Mouse (Mus musculus): ENCODE measurements around the gene Scap.

Gene Scap

GRCm38 (mm10) chr9:110333135-110333895 is at the start of gene Scap:
Gene Scap (plus strand): TSS chr9:110333288.
- in situ Hi-C loops (cut with MboI, MseI) = no loop called here

GRCm38 (mm10) chr9:110284075-110284697 is 48.9 kb upstream of the Scap start:
- in situ Hi-C loops (cut with MboI, MseI) = no loop called here

GRCm38 (mm10) chr9:110287321-110287924 is 45.7 kb upstream of the Scap start:
- in situ Hi-C loops (cut with MboI, MseI) = no loop called here

GRCm38 (mm10) chr9:110293254-110293718 is 39.8 kb upstream of the Scap start:
- in situ Hi-C loops (cut with MboI, MseI) = loop anchor here (5.0 kb wide), 1 partner anchor 71 kb away; no protein-coding TSS in a partner anchor

GRCm38 (mm10) chr9:110293873-110294415 is 39.1 kb upstream of the Scap start:
- in situ Hi-C loops (cut with MboI, MseI) = loop anchor here (5.0 kb wide), 1 partner anchor 72 kb away; no protein-coding TSS in a partner anchor

GRCm38 (mm10) chr9:110294786-110295185 is 38.3 kb upstream of the Scap start:
- in situ Hi-C loops (cut with MboI, MseI) = loop anchor here (5.0 kb wide), 1 partner anchor 72 kb away; no protein-coding TSS in a partner anchor

- in situ Hi-C loops (cut with MboI, MseI) = no loop called here
Observed at GRCm38 (mm10) chr9:110296867-110297627, 36.0 kb upstream of the Scap start.

- in situ Hi-C loops (cut with MboI, MseI) = no loop called here
Observed at GRCm38 (mm10) chr9:110304516-110304915, 28.6 kb upstream of the Scap start.

- in situ Hi-C loops (cut with MboI, MseI) = no loop called here
Observed at GRCm38 (mm10) chr9:110304969-110305651, 28.0 kb upstream of the Scap start, which contains the start of gene Elp6. Gene Elp6 (plus strand): TSS chr9:110305173.

GRCm38 (mm10) chr9:110306371-110306770 is 26.7 kb upstream of the Scap start:
- in situ Hi-C loops (cut with MboI, MseI) = no loop called here

- in situ Hi-C loops (cut with MboI, MseI) = no loop called here
Observed at GRCm38 (mm10) chr9:110314706-110315105, 18.4 kb upstream of the Scap start.

- in situ Hi-C loops (cut with MboI, MseI) = no loop called here
Observed at GRCm38 (mm10) chr9:110315410-110315809, 17.7 kb upstream of the Scap start.

- in situ Hi-C loops (cut with MboI, MseI) = no loop called here
Observed at GRCm38 (mm10) chr9:110315904-110316303, 17.2 kb upstream of the Scap start.

- in situ Hi-C loops (cut with MboI, MseI) = no loop called here
Observed at GRCm38 (mm10) chr9:110316503-110316902, 16.6 kb upstream of the Scap start.

- in situ Hi-C loops (cut with MboI, MseI) = no loop called here
Observed at GRCm38 (mm10) chr9:110320769-110321168, 12.3 kb upstream of the Scap start.

- in situ Hi-C loops (cut with MboI, MseI) = no loop called here
Observed at GRCm38 (mm10) chr9:110322972-110323371, 10.1 kb upstream of the Scap start.

GRCm38 (mm10) chr9:110324181-110324580 is 8.9 kb upstream of the Scap start:
- in situ Hi-C loops (cut with MboI, MseI) = no loop called here

GRCm38 (mm10) chr9:110328178-110328577 is 4.9 kb upstream of the Scap start:
- in situ Hi-C loops (cut with MboI, MseI) = no loop called here

- in situ Hi-C loops (cut with MboI, MseI) = no loop called here
Observed at GRCm38 (mm10) chr9:110328946-110329630, 4.0 kb upstream of the Scap start.

GRCm38 (mm10) chr9:110329655-110330054 is 3.4 kb upstream of the Scap start:
- in situ Hi-C loops (cut with MboI, MseI) = no loop called here
